Mouse (Mus musculus) myocyte (in vitro differentiated cells): ENCODE measurements at regions not wholly inside any gene's neighbourhood (a gene's known extent, or its start where the extent isn't known, plus 50 kb on each side); places are given as distances from the start of the nearest gene placed in this dataset.

Source experiments
- E2F4 ChIP-seq: IDR thresholded peaks from one replicate; pipeline ENCODE4 v1.6.1; 2011; ENCODE audit warnings: mild to moderate bottlenecking, control low read depth, moderate library complexity; ENCODE audit not compliant: insufficient read depth
- MAX ChIP-seq: IDR thresholded peaks from one replicate; pipeline ENCODE4 v1.6.1; 2011; ENCODE audit warnings: low read depth, mild to moderate bottlenecking, control low read depth
- MYOD1 ChIP-seq, 3 experiments: IDR thresholded peaks; one replicate each; pipeline ENCODE4 v1.6.1; 2011; ENCODE audit warnings: control low read depth in 2 of 3, low read depth in 2 of 3, mild to moderate bottlenecking in 2 of 3, moderate library complexity in 1 of 3; ENCODE audit not compliant: insufficient read length in 2 of 3, control insufficient read depth in 1 of 3
- MYOG ChIP-seq, 3 experiments: IDR thresholded peaks; one replicate each; pipeline ENCODE4 v1.6.1; 2011; ENCODE audit warnings: control low read depth in 2 of 3, low read depth in 2 of 3, mild to moderate bottlenecking in 2 of 3; ENCODE audit not compliant: insufficient read length in 2 of 3, control insufficient read depth in 1 of 3, insufficient read depth in 1 of 3
- POLR2A ChIP-seq: IDR thresholded peaks from one replicate; pipeline ENCODE4 v1.6.1; 2011; ENCODE audit warnings: low read depth, mild to moderate bottlenecking, control low read depth, moderate library complexity; ENCODE audit not compliant: insufficient read length
- POLR2AphosphoS2 ChIP-seq: IDR thresholded peaks from one replicate; pipeline ENCODE4 v1.6.1; 2011; ENCODE audit warnings: low read depth, control low read depth; ENCODE audit not compliant: insufficient read length
- TCF12 ChIP-seq: IDR thresholded peaks from one replicate; pipeline ENCODE4 v1.6.1; 2011; ENCODE audit warnings: mild to moderate bottlenecking, control low read depth; ENCODE audit not compliant: poor library complexity, insufficient read depth, severe bottlenecking
- USF1 ChIP-seq: IDR thresholded peaks from one replicate; pipeline ENCODE4 v1.6.1; 2011; ENCODE audit warnings: low read depth, mild to moderate bottlenecking, control low read depth, moderate library complexity

- no peak for TF ChIP-seq POLR2AphosphoS2
- TF ChIP-seq MYOD1 (IDR thresholded peaks at IDR 0.05; ENCODE audit: control insufficient read depth in 1 of 3, insufficient read length in 2 of 3, low read depth in 2 of 3) = no peak
- TF ChIP-seq MAX = no peak
- no peak for TF ChIP-seq TCF12
- no peak for TF ChIP-seq MYOG (IDR thresholded peaks at IDR 0.05; ENCODE audit: control insufficient read depth in 1 of 3, insufficient read depth in 1 of 3, insufficient read length in 2 of 3, low read depth in 2 of 3)
- TF ChIP-seq E2F4 = no peak
- no peak for TF ChIP-seq POLR2A
- no peak for TF ChIP-seq USF1
These were observed 76.7 kb upstream of the Tmem72 start for GRCm38 (mm10) chr6:116793321-116793960.
